Mouse (Mus musculus): ENCODE results near the gene Crispld2.

DNA sequence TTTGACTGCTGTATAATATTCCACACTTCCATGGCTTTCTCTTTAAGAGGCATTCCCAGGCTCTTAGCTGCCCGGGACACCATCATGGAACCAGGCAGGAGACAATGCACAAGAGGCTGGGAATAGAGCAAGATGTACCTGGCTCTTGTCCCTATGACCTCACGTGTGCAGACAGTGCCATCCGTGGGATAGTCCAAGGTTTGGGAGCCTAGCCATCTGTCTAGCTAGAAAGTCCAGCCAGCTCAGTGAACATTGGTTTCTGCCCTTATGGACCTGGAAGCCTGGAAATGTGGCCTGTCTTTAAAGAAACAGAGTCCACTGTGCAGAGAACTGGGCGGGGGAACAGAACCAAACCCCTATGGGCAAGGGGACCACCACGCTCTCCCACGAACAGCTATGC lies 25.5 kb downstream of the Crispld2 start:
- TF ChIP-seq CTCF (IDR thresholded peaks at IDR 0.05; ENCODE audit: borderline replicate concordance, extremely low read depth, insufficient read depth, insufficient read length) (no peak), POLR2A (IDR thresholded peaks at IDR 0.05; ENCODE audit: borderline replicate concordance, extremely low read depth, insufficient read depth, insufficient read length, poor library complexity, severe bottlenecking) (no peak)
